Mouse (Mus musculus) E14TG2a.4 (cell line): ENCODE data around the gene Tmem132e.

ENCODE experiments used
- CTCF ChIP-seq: conservative IDR thresholded peaks from 2 replicates; pipeline ENCODE4 v1.5.1; 2014; ENCODE audit warnings: low read length
- NANOG ChIP-seq: IDR thresholded peaks from 2 replicates; pipeline ENCODE4 v1.6.1; 2014; ENCODE audit warnings: borderline replicate concordance, low read length, mixed read lengths
- POU5F1 ChIP-seq: IDR thresholded peaks from 2 replicates; pipeline ENCODE4 v1.6.1; 2014; ENCODE audit warnings: low read length, borderline replicate concordance

- no peak for TF ChIP-seq CTCF
- no peak for TF ChIP-seq POU5F1
- no peak for TF ChIP-seq NANOG
Observed at GRCm38 (mm10) chr11:82471076-82471475, 82.4 kb downstream of the Tmem132e start.
